Mouse (Mus musculus): Measurements from ENCODE around the gene Morc2a.

The Morc2a gene

GRCm38 (mm10) chr11:3684232-3684631, 35.2 kb downstream of the Morc2a start:
- DNase-seq (ENCODE audit: low read depth) = no peak

- DNase-seq (ENCODE audit: low read depth) = no peak
Observed at GRCm38 (mm10) chr11:3684723-3685430, 35.9 kb downstream of the Morc2a start.

GRCm38 (mm10) chr11:3685431-3685830, 36.4 kb downstream of the Morc2a start:
- no peak for DNase-seq (ENCODE audit: low read depth)

GRCm38 (mm10) chr11:3686318-3686717, 37.3 kb downstream of the Morc2a start:
- no peak for DNase-seq (ENCODE audit: low read depth)

GRCm38 (mm10) chr11:3686885-3687284, 37.9 kb downstream of the Morc2a start:
- DNase-seq (ENCODE audit: low read depth) = no peak

GRCm38 (mm10) chr11:3691746-3692145, 42.8 kb downstream of the Morc2a start:
- DNase-seq (ENCODE audit: low read depth) = no peak

GRCm38 (mm10) chr11:3696086-3696616, 47.2 kb downstream of the Morc2a start:
- DNase-seq (ENCODE audit: low read depth) = no peak

- DNase-seq (ENCODE audit: low read depth) = no peak
Observed at GRCm38 (mm10) chr11:3697441-3697840, 48.5 kb downstream of the Morc2a start.

- no peak for DNase-seq (ENCODE audit: low read depth)
Observed at GRCm38 (mm10) chr11:3703089-3703992, 54.4 kb downstream of the Morc2a start.

- DNase-seq (ENCODE audit: low read depth) = no peak
Observed at GRCm38 (mm10) chr11:3704404-3704803, 55.4 kb downstream of the Morc2a start.

GRCm38 (mm10) chr11:3707057-3707456, 58.1 kb downstream of the Morc2a start:
- DNase-seq (ENCODE audit: low read depth) = no peak

- DNase-seq (ENCODE audit: low read depth) = no peak
Observed at GRCm38 (mm10) chr11:3710203-3710602, 61.2 kb downstream of the Morc2a start.

GRCm38 (mm10) chr11:3714486-3714885, 65.5 kb downstream of the Morc2a start:
- peak; percentile 16 for DNase-seq (ENCODE audit: low read depth)

GRCm38 (mm10) chr11:3716662-3717061, 67.7 kb downstream of the Morc2a start:
- DNase-seq (ENCODE audit: low read depth) = no peak

- DNase-seq (ENCODE audit: low read depth) = no peak
Observed at GRCm38 (mm10) chr11:3722036-3722435, 73.0 kb downstream of the Morc2a start.

- no peak for DNase-seq (ENCODE audit: low read depth)
Observed at GRCm38 (mm10) chr11:3722861-3723260, 73.9 kb downstream of the Morc2a start.

GRCm38 (mm10) chr11:3723910-3724309, 74.9 kb downstream of the Morc2a start:
- no peak for DNase-seq (ENCODE audit: low read depth)

- no peak for DNase-seq (ENCODE audit: low read depth)
Observed at GRCm38 (mm10) chr11:3724726-3725125, 75.7 kb downstream of the Morc2a start.

- DNase-seq (ENCODE audit: low read depth) = no peak
Observed at GRCm38 (mm10) chr11:3725331-3726054, 76.5 kb downstream of the Morc2a start.

GRCm38 (mm10) chr11:3727438-3728105, 78.6 kb downstream of the Morc2a start:
- no peak for DNase-seq (ENCODE audit: low read depth)

GRCm38 (mm10) chr11:3731469-3731868, 82.5 kb downstream of the Morc2a start:
- DNase-seq (ENCODE audit: low read depth) = no peak

All from c-Kit-positive CD71-positive TER-119-negative erythroid progenitor cells, embryonic 14.5 days (primary cell).